Mouse (Mus musculus) lung, postnatal 0 days (tissue): Measurements from ENCODE around the gene Gm6685.

Experiments
- CTCF ChIP-seq: IDR thresholded peaks from 2 replicates; pipeline ENCODE4 v1.5.1; 2016; ENCODE audit warnings: antibody characterized with exemption, mild to moderate bottlenecking
- EP300 ChIP-seq: IDR thresholded peaks from 2 replicates; pipeline ENCODE4 v1.6.1; 2016; ENCODE audit warnings: antibody characterized with exemption, mild to moderate bottlenecking, control low read depth

- no peak for TF ChIP-seq CTCF
- TF ChIP-seq EP300: no peak
Measured at GRCm38 (mm10) chr11:28365929-28366244, 26.2 kb upstream of the Gm6685 start.
